Mouse (Mus musculus) lung, postnatal 0 days (tissue): Measurements from ENCODE around the gene Ube2m. TPM values are rescaled to one million over a fixed set of nuclear protein-coding genes. Genes with fewer than 3 reads are reported as not detected.
"Not testable (repeated sequence)": the region's sequence is repeated elsewhere in the genome, so short reads cannot be mapped to it uniquely, and the experiment has no call there.

Experiments
- ATAC-seq: fragments of 200-750 bp; cut with Nextera tagmentation; 2 replicates; pipeline ENCODE4 v1.8.0; 2017; ENCODE audit warnings: moderate library complexity
- DNase-seq: peaks from one replicate; pipeline ENCODE4 v3.0.0-alpha.2; 2016; ENCODE audit warnings: low spot score
- H3K27ac ChIP-seq: fragments of 300-500 bp; sonication (generic); 2 replicates; pipeline ENCODE4 v1.5.1; 2014; ENCODE audit warnings: antibody characterized with exemption, mild to moderate bottlenecking, low read length, mixed read lengths
- H3K27me3 ChIP-seq: fragments of 300-500 bp; sonication (generic); replicated peaks from 2 replicates; pipeline ENCODE4 v1.6.1; 2014; ENCODE audit warnings: low read length, mixed read lengths; ENCODE audit not compliant: insufficient read depth
- H3K36me3 ChIP-seq: fragments of 300-500 bp; sonication (generic); 2 replicates; pipeline ENCODE4 v1.6.1; 2014; ENCODE audit warnings: low read length, mixed read lengths; ENCODE audit not compliant: insufficient read depth
- H3K4me1 ChIP-seq: fragments of 300-500 bp; sonication (generic); 2 replicates; pipeline ENCODE4 v1.6.1; 2014; ENCODE audit warnings: antibody characterized with exemption, low read depth, low read length, mixed read lengths; ENCODE audit not compliant: insufficient read depth
- H3K4me2 ChIP-seq: fragments of 300-500 bp; sonication (generic); replicated peaks from 2 replicates; pipeline ENCODE4 v1.6.1; 2014; ENCODE audit warnings: low read depth, mild to moderate bottlenecking, low read length, moderate library complexity, mixed read lengths
- H3K4me3 ChIP-seq: fragments of 300-500 bp; sonication (generic); 2 replicates; pipeline ENCODE4 v1.5.1; 2014; ENCODE audit warnings: low read depth, low read length
- H3K9ac ChIP-seq: fragments of 300-500 bp; sonication (generic); replicated peaks from 2 replicates; pipeline ENCODE4 v1.6.1; 2014; ENCODE audit warnings: low read depth, mild to moderate bottlenecking
- H3K9me3 ChIP-seq: fragments of 300-500 bp; sonication (generic); 2 replicates; pipeline ENCODE4 v1.6.1; 2016; ENCODE audit warnings: low read length, mixed read lengths
- CTCF ChIP-seq: IDR thresholded peaks from 2 replicates; pipeline ENCODE4 v1.5.1; 2016; ENCODE audit warnings: antibody characterized with exemption, mild to moderate bottlenecking
- EP300 ChIP-seq: IDR thresholded peaks from 2 replicates; pipeline ENCODE4 v1.6.1; 2016; ENCODE audit warnings: antibody characterized with exemption, mild to moderate bottlenecking, control low read depth
- WGBS: fragments of 180-500 bp; shearing (Covaris S2); extraction: QIAGEN DNeasy Blood & Tissue Kit; methylation state at CpG from one replicate; pipeline ENCODE4 v1.1.7; 2014; 5-methylcytosine and 5-hydroxymethylcytosine counted together
- polyA plus RNA-seq: library from polyadenylated mRNA; unstranded; fragments of >200 nt; fragmentation: Nextera tagmentation; extraction: Ambion mirVana; gene quantifications from 2 replicates; pipeline ENCODE4 v1.2.1, GENCODE M21; 2015

Ube2m gene
- polyA plus RNA-seq: 67.8 and 78.1 TPM in 2 replicates

GRCm38 (mm10) chr7:13037901-13038555 lies at the start of gene Ube2m:
Ube2m (minus strand) TSS chr7:13038275.
- peak within 1 kb of the TSS; percentile 84 for H3K4me3 ChIP-seq
- peak within 1 kb of the TSS; percentile 100 for H3K27ac ChIP-seq
- 0 out of 2 replicates have a peak, but pooled peaks cover under 1% of the 10 kb centered on the region for H3K36me3 ChIP-seq
- no peak for TF ChIP-seq CTCF
- TF ChIP-seq EP300: no peak
- H3K9ac ChIP-seq: peak within 1 kb of the TSS; percentile 99
- peak within 1 kb of the TSS; percentile 62 for H3K4me2 ChIP-seq
- H3K27me3 ChIP-seq: 0 out of 2 replicates have a peak, but pooled peaks cover 4% of the 10 kb centered on the region
- under 1% methylated on average over 52 of the region's 65 CpGs for WGBS
- DNase-seq (peak; percentile 98), ATAC-seq (peak; percentile 94)
- H3K9me3 ChIP-seq: no peaks in the 10 kb centered on the region
- peaks cover 29% of the 10 kb centered on the region for H3K4me1 ChIP-seq

GRCm38 (mm10) chr7:13072293-13072692 lies 34.2 kb upstream of the Ube2m start:
- no peak for ATAC-seq
- H3K27ac ChIP-seq: no peak overlapping the region
- H3K4me3 ChIP-seq: no peak overlapping the region
- 53% methylated on average over 5 of the region's 5 CpGs for WGBS
- no peaks in the 10 kb centered on the region for H3K4me1 ChIP-seq
- no peaks in the 10 kb centered on the region for H3K9me3 ChIP-seq
- no peak overlapping the region for H3K9ac ChIP-seq
- TF ChIP-seq EP300 (no peak), CTCF (no peak)
- no peak for DNase-seq
- no peaks in the 10 kb centered on the region for H3K27me3 ChIP-seq
- no peak overlapping the region for H3K4me2 ChIP-seq
- H3K36me3 ChIP-seq: no peaks in the 10 kb centered on the region

- H3K4me2 ChIP-seq, H3K27me3 ChIP-seq, H3K36me3 ChIP-seq, H3K9me3 ChIP-seq, H3K27ac ChIP-seq, H3K4me3 ChIP-seq, H3K9ac ChIP-seq, H3K4me1 ChIP-seq, ATAC-seq, DNase-seq: not testable (repeated sequence)
- TF ChIP-seq CTCF: peak; percentile 55
- 0% methylated on average over 1 of the region's 2 CpGs for WGBS
These were observed 25.3 kb upstream of the Ube2m start for GRCm38 (mm10) chr7:13063399-13063798.

- DNase-seq (no peak), ATAC-seq (no peak)
- H3K27me3 ChIP-seq: no peaks in the 10 kb centered on the region
- no peaks in the 10 kb centered on the region for H3K4me1 ChIP-seq
- H3K9me3 ChIP-seq: no peaks in the 10 kb centered on the region
- TF ChIP-seq CTCF (no peak), EP300 (no peak)
- no peak overlapping the region for H3K4me3 ChIP-seq
- 83% methylated on average over 9 of the region's 9 CpGs for WGBS
- no peak overlapping the region for H3K27ac ChIP-seq
- no peak overlapping the region for H3K4me2 ChIP-seq
- no peak overlapping the region for H3K9ac ChIP-seq
- H3K36me3 ChIP-seq: no peaks in the 10 kb centered on the region
These were observed 21.5 kb upstream of the Ube2m start for GRCm38 (mm10) chr7:13059536-13059935.

- Histone ChIP-seq H3K9ac (no peak overlapping the region), H3K4me2 (no peak overlapping the region), H3K36me3 (no peaks in the 10 kb centered on the region), H3K27ac (no peak overlapping the region), H3K4me3 (no peak overlapping the region), H3K27me3 (no peaks in the 10 kb centered on the region), H3K9me3 (no peaks in the 10 kb centered on the region), H3K4me1 (no peaks in the 10 kb centered on the region)
- ATAC-seq: no peak
- no peak for DNase-seq
- 66% methylated on average over 8 of the region's 8 CpGs for WGBS
- TF ChIP-seq CTCF: peak; percentile 41
- TF ChIP-seq EP300: no peak
These were observed 19.0 kb upstream of the Ube2m start for GRCm38 (mm10) chr7:13056913-13057700.

- Histone ChIP-seq H3K4me1 (no peaks in the 10 kb centered on the region), H3K27ac (peak within 1 kb of the TSS; percentile 48), H3K4me3 (peak within 1 kb of the TSS; percentile 61), H3K27me3 (no peaks in the 10 kb centered on the region), H3K36me3 (no peaks in the 10 kb centered on the region), H3K4me2 (peak within 1 kb of the TSS; percentile 64), H3K9me3 (no peaks in the 10 kb centered on the region), H3K9ac (peak within 1 kb of the TSS; percentile 27)
- under 1% methylated on average over 41 of the region's 41 CpGs for WGBS
- peak; percentile 97 for DNase-seq
- ATAC-seq: peak; percentile 97
- TF ChIP-seq EP300 (no peak), CTCF (no peak)
These were observed 16.4 kb upstream of the Ube2m start, which contains the start of gene Mzf1 for GRCm38 (mm10) chr7:13054287-13055010. Mzf1 (minus strand) TSS chr7:13054764.
